Mouse (Mus musculus): ENCODE data around the gene Mafb. TPM values are rescaled to one million over a fixed set of nuclear protein-coding genes. Genes with fewer than 3 reads are reported as not detected.

The Mafb gene
- total RNA-seq, 2 experiments from 2014 or later: 19.9 to 20.2 TPM

DNA sequence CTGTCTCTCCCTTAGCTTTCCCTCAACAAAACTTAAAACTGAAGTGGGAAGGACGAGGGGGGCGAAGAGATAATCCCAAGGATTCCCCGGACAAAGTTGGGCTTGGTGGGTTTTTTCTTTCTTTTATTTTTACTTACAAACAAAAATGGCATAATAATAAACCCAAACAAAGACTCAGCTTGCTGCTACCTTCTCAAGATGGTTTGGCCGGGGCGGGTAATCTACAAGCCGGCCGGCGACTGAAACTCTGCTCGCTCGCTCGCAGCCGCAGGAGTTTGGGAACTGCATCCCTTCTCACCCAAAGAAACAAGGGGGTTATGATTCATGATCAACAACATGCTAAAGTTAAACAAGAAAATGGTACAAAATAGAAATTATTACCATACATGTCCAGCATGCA, 2.2 kb downstream of the Mafb start:
- DNase-seq (ENCODE audit: low spot score in 2 of 2): no peak

DNA sequence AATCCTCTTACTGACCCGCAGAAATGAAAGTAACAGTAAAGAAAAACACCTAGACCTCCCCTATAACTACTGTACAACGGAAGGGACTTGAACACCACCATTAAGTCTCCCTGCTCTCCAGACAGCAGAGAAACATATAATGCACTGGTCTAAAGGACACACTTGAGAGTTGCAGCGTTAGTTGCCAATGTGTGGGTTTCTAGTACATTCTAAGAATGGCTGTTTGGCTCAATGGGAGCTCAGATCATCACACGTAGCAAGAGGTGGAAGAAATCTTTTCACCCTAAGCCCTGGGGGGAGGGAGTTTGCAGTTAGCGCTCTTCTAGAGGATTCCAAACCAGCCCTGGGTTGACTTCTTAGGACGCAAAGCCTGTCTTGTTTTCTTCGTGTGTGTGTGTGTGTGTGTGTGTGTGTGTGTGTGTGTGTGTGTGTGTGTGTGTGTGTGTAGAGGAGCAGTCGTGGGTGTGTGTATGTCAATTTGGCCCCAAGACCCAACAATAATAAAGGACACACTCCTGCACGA, 2.7 kb downstream of the Mafb start:
- DNase-seq (ENCODE audit: low spot score in 2 of 2): no peak

DNA sequence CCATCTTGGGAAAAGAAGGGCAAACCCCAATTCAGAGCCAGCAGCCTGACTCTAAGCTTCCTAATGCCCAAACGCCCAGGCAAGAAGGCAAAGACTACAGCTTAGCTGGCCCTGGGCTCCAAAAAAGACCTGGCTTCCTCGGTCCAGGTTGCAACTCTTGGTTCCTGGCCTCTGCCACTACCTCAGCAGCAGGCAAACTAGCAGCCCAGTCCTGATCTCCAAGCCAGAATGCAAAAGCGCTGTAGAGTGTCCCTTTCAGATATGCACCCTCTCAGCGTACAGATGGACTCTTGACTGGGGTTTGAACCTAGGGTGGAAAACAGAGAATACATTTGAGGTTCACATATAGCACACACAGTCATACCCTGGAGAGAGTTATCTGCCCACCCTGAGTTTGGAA, 3.7 kb downstream of the Mafb start:
- no peak for DNase-seq (ENCODE audit: low spot score in 2 of 2)

GRCm38 (mm10) chr2:160361442-160362121, 5.3 kb downstream of the Mafb start:
- no peak for DNase-seq (ENCODE audit: low spot score in 2 of 2)

GRCm38 (mm10) chr2:160360234-160360874, 6.5 kb downstream of the Mafb start:
- no peak for DNase-seq (ENCODE audit: low spot score in 2 of 2)

DNA sequence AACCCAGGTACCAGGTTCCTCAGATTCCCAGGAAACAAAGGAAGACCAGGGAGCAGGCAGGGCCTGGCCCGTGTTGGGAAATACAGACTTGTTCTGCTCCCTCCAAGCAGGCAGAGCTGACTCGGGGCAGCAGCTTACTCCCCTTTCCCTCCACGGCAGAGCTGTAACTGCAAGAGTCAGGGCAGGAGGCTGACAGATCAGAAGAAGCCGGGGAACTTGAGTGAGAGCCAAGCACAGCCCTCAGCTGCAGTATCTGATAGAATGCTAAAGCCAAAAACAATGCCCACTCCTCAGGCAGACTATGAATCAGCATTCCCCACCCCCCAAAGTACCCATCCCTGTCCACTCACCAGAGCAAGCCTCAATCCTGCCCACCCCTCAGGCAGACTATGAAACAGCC, 8.0 kb downstream of the Mafb start:
- DNase-seq (ENCODE audit: low spot score in 2 of 2): no peak

- no peak for DNase-seq (ENCODE audit: low spot score in 2 of 2)
Observed at GRCm38 (mm10) chr2:160357442-160357841, 9.4 kb downstream of the Mafb start.

DNA sequence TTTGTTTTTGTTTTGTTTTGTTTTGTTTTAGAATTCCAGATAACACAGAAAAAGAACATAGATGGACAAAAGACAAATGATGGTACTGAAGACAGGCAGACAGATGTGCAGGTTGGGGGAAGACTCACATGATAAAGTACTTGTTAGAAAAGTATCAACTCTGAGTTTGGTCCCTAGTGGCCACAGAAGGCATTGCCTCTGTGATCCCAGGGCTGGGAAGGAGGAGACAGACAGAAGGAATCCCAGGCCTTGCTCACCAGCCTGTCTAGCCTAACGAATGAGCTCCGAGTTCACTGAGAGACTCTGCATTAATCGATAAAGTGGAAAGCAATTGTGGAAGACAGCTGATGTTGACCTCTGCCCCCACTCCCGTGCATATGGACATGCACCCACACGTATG, 10.7 kb downstream of the Mafb start:
- no peak for DNase-seq (ENCODE audit: low spot score in 2 of 2)

DNA sequence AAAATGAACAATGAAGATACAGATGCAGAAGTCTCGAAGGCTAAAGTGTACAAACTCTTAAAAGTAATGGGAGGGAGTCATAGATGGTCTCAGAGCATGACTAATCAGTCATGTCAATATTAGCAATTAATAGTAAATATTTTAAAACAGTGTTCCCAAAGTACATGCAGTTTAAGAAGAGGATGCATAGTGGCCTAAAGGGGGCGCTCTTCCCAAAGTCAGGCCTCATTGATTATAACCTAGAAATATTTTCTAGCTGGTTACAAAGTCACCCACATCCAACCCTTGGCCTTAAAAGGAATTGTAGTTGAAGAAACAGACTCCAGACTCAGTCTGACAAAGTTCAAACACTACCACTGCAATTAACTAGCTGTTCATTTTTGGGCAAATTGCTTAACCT, 12.5 kb downstream of the Mafb start:
- DNase-seq (ENCODE audit: low spot score in 2 of 2): no peak

GRCm38 (mm10) chr2:160353581-160353980, 13.3 kb downstream of the Mafb start:
- no peak for DNase-seq (ENCODE audit: low spot score in 2 of 2)

- DNase-seq (ENCODE audit: low spot score in 2 of 2): no peak
Observed at GRCm38 (mm10) chr2:160351038-160351574, 15.8 kb downstream of the Mafb start.

DNA sequence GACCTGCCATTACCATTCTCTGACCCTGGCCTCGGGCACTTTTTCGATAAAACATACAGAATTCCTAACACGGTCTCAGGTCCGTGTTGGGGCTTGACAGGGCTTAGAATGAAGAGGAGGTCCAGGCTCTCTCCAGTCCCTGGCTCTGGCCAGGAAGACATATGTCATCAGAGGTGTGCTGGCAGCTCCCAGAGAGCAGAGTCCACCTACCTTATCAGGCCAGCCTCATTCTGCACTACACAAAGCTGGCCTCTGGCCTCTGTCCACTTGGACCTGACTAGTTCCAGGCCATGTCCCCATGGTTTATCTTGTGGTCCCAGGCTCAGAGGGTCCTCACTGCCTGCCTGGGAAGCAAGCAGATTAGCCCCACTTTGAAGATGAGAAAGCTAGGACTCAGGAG, 17.3 kb downstream of the Mafb start:
- DNase-seq (ENCODE audit: low spot score in 2 of 2): no peak

DNA sequence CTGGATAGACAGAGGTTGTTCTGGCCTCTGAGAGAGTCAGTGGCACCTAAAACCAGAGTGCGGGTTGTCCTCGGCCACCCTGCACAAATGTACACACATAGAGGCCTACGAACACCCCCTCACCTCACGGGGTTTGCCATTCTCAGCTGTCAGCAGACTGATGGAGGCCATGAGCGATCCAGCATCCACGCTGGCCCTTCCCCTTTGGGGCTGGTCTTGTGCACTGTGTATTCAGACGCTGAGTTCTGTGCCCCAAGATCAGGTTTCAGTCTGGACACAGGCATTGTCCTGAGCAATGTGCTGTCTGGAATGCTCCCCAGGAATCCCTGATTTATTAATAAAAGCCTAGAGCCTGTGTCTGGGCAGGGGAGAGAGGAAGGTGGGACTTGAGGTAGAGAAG, 18.1 kb downstream of the Mafb start:
- DNase-seq (ENCODE audit: low spot score in 2 of 2): no peak

GRCm38 (mm10) chr2:160348072-160348604, 18.7 kb downstream of the Mafb start:
- no peak for DNase-seq (ENCODE audit: low spot score in 2 of 2)

GRCm38 (mm10) chr2:160345644-160346043, 21.2 kb downstream of the Mafb start:
- no peak for DNase-seq (ENCODE audit: low spot score in 2 of 2)

DNA sequence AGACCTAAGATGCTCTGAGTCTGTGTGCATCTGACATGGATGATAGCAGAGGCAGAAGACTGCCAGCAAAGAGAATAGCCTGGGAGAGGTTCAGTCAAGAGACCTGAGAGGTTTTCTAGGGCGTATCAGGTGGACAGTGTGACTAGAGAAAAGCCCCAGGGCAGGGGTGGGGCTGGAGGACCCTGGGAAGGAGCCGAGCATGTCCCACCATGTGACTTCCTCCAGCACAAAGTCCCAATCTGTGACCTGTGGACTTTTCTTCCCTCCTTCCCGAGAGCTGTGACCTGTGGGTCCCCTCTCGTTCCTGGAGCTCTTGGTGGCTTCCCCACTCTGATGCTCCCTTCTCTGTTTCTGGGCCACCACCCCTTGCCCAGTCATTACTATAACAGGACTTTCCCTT, 26.7 kb downstream of the Mafb start:
- no peak for DNase-seq (ENCODE audit: low spot score in 2 of 2)

GRCm38 (mm10) chr2:160339595-160339994, 27.3 kb downstream of the Mafb start:
- no peak for DNase-seq (ENCODE audit: low spot score in 2 of 2)

DNA sequence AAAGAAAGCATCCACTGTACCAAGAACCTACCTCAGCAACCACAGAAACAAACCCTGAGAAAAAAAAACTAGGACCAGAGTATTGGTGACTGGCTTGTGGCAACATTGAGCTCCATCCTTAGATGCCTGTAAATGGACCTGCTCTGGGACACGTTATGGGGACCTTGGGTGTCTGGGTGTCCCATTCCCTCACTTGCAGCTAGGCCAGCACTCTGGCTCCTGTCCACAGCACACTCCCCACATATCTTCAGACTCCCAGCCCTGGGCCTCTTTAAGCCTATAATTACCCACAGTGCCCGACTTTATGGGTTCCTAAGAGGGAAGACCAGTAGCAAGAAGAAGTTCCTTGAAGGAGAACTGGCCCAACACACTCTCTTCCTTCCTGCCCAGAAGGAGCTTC, 30.8 kb downstream of the Mafb start:
- DNase-seq (ENCODE audit: low spot score in 2 of 2): no peak

GRCm38 (mm10) chr2:160335043-160335442, 31.8 kb downstream of the Mafb start:
- no peak for DNase-seq (ENCODE audit: low spot score in 2 of 2)

GRCm38 (mm10) chr2:160334111-160334661, 32.7 kb downstream of the Mafb start, which contains the start of gene Gm826:
TSS of gene Gm826 (minus strand) at chr2:160334162.
- no peak for DNase-seq (ENCODE audit: low spot score in 2 of 2)

GRCm38 (mm10) chr2:160332516-160333325, 34.1 kb downstream of the Mafb start:
- no peak for DNase-seq (ENCODE audit: low spot score in 2 of 2)

Data from left cerebral cortex, adult 18-20 months (tissue).